Mouse (Mus musculus) spleen, postnatal 10 days (tissue): Measurements from ENCODE around the gene Olfr577.

Source experiments
- DNase-seq, 2 experiments: peaks; one replicate each; pipeline ENCODE4 v3.0.0; 2021 to 2022; ENCODE audit warnings: low spot score in 2 of 2

Olfr577 gene

GRCm38 (mm10) chr7:102975843-102976242 lies at the start of gene Olfr577:
Gene Olfr577 (minus strand): TSS chr7:102975943.
- DNase-seq, result no peak

- DNase-seq, result no peak
Measured at GRCm38 (mm10) chr7:102989224-102989623, 13.5 kb upstream of the Olfr577 start, which contains the start of gene Olfr578. Gene Olfr578 (minus strand): TSS chr7:102989324.

- no peak for DNase-seq
Measured at GRCm38 (mm10) chr7:102974399-102974798, 1.3 kb downstream of the Olfr577 start.

GRCm38 (mm10) chr7:102962360-102962759 lies 13.4 kb downstream of the Olfr577 start, which contains the start of gene Olfr576:
Gene Olfr576 (plus strand): TSS chr7:102962660.
- no peak for DNase-seq

GRCm38 (mm10) chr7:102958593-102958992 lies 17.1 kb downstream of the Olfr577 start, which contains the start of gene Olfr575:
Gene Olfr575 (minus strand): TSS chr7:102958775.
- DNase-seq, result no peak

GRCm38 (mm10) chr7:102958137-102958536 lies 17.6 kb downstream of the Olfr577 start:
- no peak for DNase-seq

GRCm38 (mm10) chr7:102950732-102951131 lies 25.0 kb downstream of the Olfr577 start:
- DNase-seq, result no peak

GRCm38 (mm10) chr7:102948167-102948566 lies 27.6 kb downstream of the Olfr577 start, which contains the start of gene Olfr574:
Gene Olfr574 (plus strand): TSS chr7:102948467.
- DNase-seq, result no peak

- DNase-seq, result no peak
Measured at GRCm38 (mm10) chr7:102943417-102943816, 32.3 kb downstream of the Olfr577 start.

GRCm38 (mm10) chr7:102942475-102942874 lies 33.3 kb downstream of the Olfr577 start, which contains the start of gene Olfr573-ps1:
Gene Olfr573-ps1 (minus strand): TSS chr7:102942575.
- no peak for DNase-seq

GRCm38 (mm10) chr7:102927105-102927504 lies 48.6 kb downstream of the Olfr577 start:
- no peak for DNase-seq

- no peak for DNase-seq
Measured at GRCm38 (mm10) chr7:102924109-102924508, 51.6 kb downstream of the Olfr577 start, which contains the start of gene Olfr572. Gene Olfr572 (plus strand): TSS chr7:102924409.
